Comparison of ENCODE assay signal across 24 mouse cellular contexts in genomic region chr13:70214022-70214654, GRCm38 (mm10).
DNase-seq lines count a peak whose midpoint lies in the region; ATAC-seq lines count a peak whose summit lies in the region.
"Had no signal": no experiment of that assay in that cellular context is flagged by ENCODE, and none has a peak within 500 bp of the region (broad histone marks: within the 10 kb centered on the region; RNA-seq: fewer than 3 reads in every experiment).

No protein-coding gene starts in this region.

- no peak overlapping the region for H3K4me3 ChIP-seq in kidney, embryonic 15.5 days (replicated peaks)
- no peak overlapping the region for H3K4me3 ChIP-seq in limb, embryonic 10.5 days
- H3K4me3 ChIP-seq in limb, embryonic 15.5 days: no peak overlapping the region
- H3K4me3 ChIP-seq: forebrain, embryonic 13.5 days; heart, embryonic 13.5 days; hindbrain, embryonic 10.5 days; liver, embryonic 12.5 days; midbrain, embryonic 15.5 days; neural tube, embryonic 15.5 days; stomach, embryonic 15.5 days had no signal

- WGBS in kidney, embryonic 15.5 days: 55% methylated on average over 10 of the region's 10 CpGs
- 57% methylated on average over 10 of the region's 10 CpGs for WGBS in limb, embryonic 10.5 days
- WGBS in limb, embryonic 15.5 days: 42% methylated on average over 10 of the region's 10 CpGs

- 0 out of 2 replicates have a peak, but pooled peaks cover 4% of the 10 kb centered on the region for H3K4me1 ChIP-seq in kidney, embryonic 15.5 days
- peaks cover 10% of the 10 kb centered on the region for H3K4me1 ChIP-seq in limb, embryonic 10.5 days
- no peaks in the 10 kb centered on the region; the same call in 1 of the 2 replicates for H3K4me1 ChIP-seq in limb, embryonic 15.5 days
- H3K4me1 ChIP-seq: heart, embryonic 13.5 days; liver, embryonic 12.5 days; stomach, embryonic 15.5 days had no signal

- no peak overlapping the region for H3K9ac ChIP-seq in kidney, embryonic 15.5 days
- H3K9ac ChIP-seq in limb, embryonic 15.5 days: no peak overlapping the region
- H3K9ac ChIP-seq: forebrain, embryonic 13.5 days; heart, embryonic 13.5 days; liver, embryonic 12.5 days; liver, postnatal 0 days; midbrain, embryonic 15.5 days; neural tube, embryonic 15.5 days; stomach, embryonic 15.5 days had no signal

- no peaks in the 10 kb centered on the region for H3K27me3 ChIP-seq in kidney, embryonic 15.5 days
- no peaks in the 10 kb centered on the region for H3K27me3 ChIP-seq in limb, embryonic 10.5 days (ENCODE audit: low read depth, poor library complexity, severe bottlenecking)
- H3K27me3 ChIP-seq in limb, embryonic 15.5 days: no peaks in the 10 kb centered on the region
- H3K27me3 ChIP-seq: forebrain, embryonic 13.5 days; heart, embryonic 13.5 days; liver, embryonic 12.5 days; midbrain, embryonic 15.5 days; neural tube, embryonic 15.5 days; Patski; stomach, embryonic 15.5 days had no signal

- no peak overlapping the region for H3K4me2 ChIP-seq in kidney, embryonic 15.5 days
- no peak overlapping the region for H3K4me2 ChIP-seq in limb, embryonic 15.5 days
- H3K4me2 ChIP-seq: forebrain, embryonic 13.5 days; heart, embryonic 13.5 days; liver, embryonic 12.5 days; midbrain, embryonic 15.5 days; neural tube, embryonic 15.5 days; stomach, embryonic 15.5 days had no signal

- peak; percentile 68 for ATAC-seq in kidney, embryonic 15.5 days (replicated peaks; ENCODE audit: low FRiP score)
- 0 out of 2 replicates have a peak, but pooled peaks have one; percentile 30 for ATAC-seq in limb, embryonic 15.5 days (ENCODE audit: insufficient number of reproducible peaks, low FRiP score, low TSS enrichment, low read depth)
- no peak for ATAC-seq in activated CD4-positive, CD25-positive, alpha-beta regulatory T cell, adult 4 months
- ATAC-seq: forebrain, embryonic 13.5 days; liver, embryonic 12.5 days; liver, postnatal 0 days; midbrain, embryonic 15.5 days; Patski had no signal

- DNase-seq in kidney, adult 11 months: no peak
- DNase-seq in forelimb bud, embryonic 11.5 days (ENCODE audit: low read depth, low spot score): peak; percentile 52
- no peak for DNase-seq in limb, embryonic 10.5 days (ENCODE audit: low spot score)
- no peak for DNase-seq in spleen, adult 18-20 months
- DNase-seq: adrenal gland, postnatal 14 days; cerebellum, adult 11 months; cerebellum, adult 9-11 months; heart, postnatal 10 days; kidney, postnatal 25 days; liver, postnatal 0 days; lung, postnatal 4 days; retina, postnatal 1 day; right cerebral cortex, postnatal 14 days had no signal

- no peaks in the 10 kb centered on the region for H3K9me3 ChIP-seq in kidney, embryonic 15.5 days (replicated peaks)
- no peaks in the 10 kb centered on the region for H3K9me3 ChIP-seq in limb, embryonic 10.5 days (replicated peaks)
- no peaks in the 10 kb centered on the region for H3K9me3 ChIP-seq in limb, embryonic 15.5 days
- H3K9me3 ChIP-seq: forebrain, embryonic 13.5 days; heart, embryonic 13.5 days; hindbrain, embryonic 10.5 days; liver, embryonic 12.5 days; midbrain, embryonic 15.5 days; neural tube, embryonic 15.5 days; stomach, embryonic 15.5 days had no signal

- H3K27ac ChIP-seq in kidney, embryonic 15.5 days: no peak overlapping the region
- peak overlapping the region; percentile 19; the same call in 1 of the 2 replicates for H3K27ac ChIP-seq in limb, embryonic 10.5 days
- no peak overlapping the region for H3K27ac ChIP-seq in limb, embryonic 15.5 days
- H3K27ac ChIP-seq: forebrain, embryonic 13.5 days; heart, embryonic 13.5 days; hindbrain, embryonic 10.5 days; liver, embryonic 12.5 days; midbrain, embryonic 15.5 days; neural tube, embryonic 15.5 days; stomach, embryonic 15.5 days had no signal

- H3K36me3 ChIP-seq in kidney, embryonic 15.5 days: no peaks in the 10 kb centered on the region
- H3K36me3 ChIP-seq in limb, embryonic 10.5 days: no peaks in the 10 kb centered on the region
- H3K36me3 ChIP-seq in limb, embryonic 15.5 days: no peaks in the 10 kb centered on the region
- H3K36me3 ChIP-seq: heart, embryonic 13.5 days; hindbrain, embryonic 10.5 days; liver, embryonic 12.5 days; midbrain, embryonic 15.5 days; neural tube, embryonic 15.5 days; stomach, embryonic 15.5 days had no signal
